Mouse (Mus musculus) cortical plate, adult 2 months (tissue): ENCODE results near the gene Mns1.

Source experiments
- CTCF ChIP-seq: fragments of 200-500 bp; IDR thresholded peaks from 2 replicates; pipeline ENCODE4 v1.5.1; 2011; ENCODE audit warnings: mild to moderate bottlenecking, control low read depth, low read length; ENCODE audit not compliant: insufficient read depth; ENCODE audit errors: extremely low read depth
- POLR2A ChIP-seq: fragments of 200-500 bp; IDR thresholded peaks from 2 replicates; pipeline ENCODE4 v1.6.1; 2011; ENCODE audit warnings: mild to moderate bottlenecking, low read length, control low read depth; ENCODE audit not compliant: insufficient read depth; ENCODE audit errors: extremely low read depth

GRCm38 (mm10) chr9:72437822-72438701 lies at the start of gene Mns1:
- no peak for TF ChIP-seq POLR2A
- TF ChIP-seq CTCF, result no peak
